Mouse (Mus musculus) heart, postnatal 0 days (tissue): ENCODE measurements around the gene Rnf157. TPM values are rescaled to one million over a fixed set of nuclear protein-coding genes. Genes with fewer than 3 reads are reported as not detected.

Source experiments
- ATAC-seq: fragments of 200-750 bp; cut with Nextera tagmentation; 2 replicates; pipeline ENCODE4 v1.8.0; 2017; ENCODE audit warnings: low read depth, moderate number of reproducible peaks, moderate library complexity; ENCODE audit not compliant: insufficient read depth
- DNase-seq: peaks from one replicate; pipeline ENCODE4 v3.0.0-alpha.2; 2016; ENCODE audit warnings: low spot score
- H3K27ac ChIP-seq: fragments of 300-500 bp; sonication (generic); 2 replicates; pipeline ENCODE4 v1.5.1; 2014; ENCODE audit warnings: low read depth, mild to moderate bottlenecking
- H3K27me3 ChIP-seq: fragments of 300-500 bp; sonication (generic); 2 replicates; pipeline ENCODE4 v1.6.1; 2014; ENCODE audit warnings: low read length, mixed read lengths; ENCODE audit not compliant: control insufficient read depth, insufficient read depth
- H3K36me3 ChIP-seq: fragments of 300-500 bp; sonication (generic); replicated peaks from 2 replicates; pipeline ENCODE4 v1.6.1; 2014; ENCODE audit warnings: low read length, mixed read lengths; ENCODE audit not compliant: control insufficient read depth, insufficient read depth
- H3K4me1 ChIP-seq: fragments of 300-500 bp; sonication (generic); 2 replicates; pipeline ENCODE4 v1.6.1; 2014; ENCODE audit warnings: antibody characterized with exemption; ENCODE audit not compliant: control insufficient read depth, insufficient read depth
- H3K4me2 ChIP-seq: fragments of 300-500 bp; sonication (generic); 2 replicates; pipeline ENCODE4 v1.6.1; 2014; ENCODE audit warnings: low read depth, mild to moderate bottlenecking, low read length, moderate library complexity
- H3K4me3 ChIP-seq: fragments of 300-500 bp; sonication (generic); 2 replicates; pipeline ENCODE4 v1.5.1; 2014; ENCODE audit warnings: low read depth, low read length
- H3K9ac ChIP-seq: fragments of 300-500 bp; sonication (generic); replicated peaks from 2 replicates; pipeline ENCODE4 v1.6.1; 2014; ENCODE audit warnings: low read depth, low read length, mixed read lengths
- H3K9me3 ChIP-seq: fragments of 300-500 bp; sonication (generic); replicated peaks from 2 replicates; pipeline ENCODE4 v1.6.1; 2016; ENCODE audit warnings: low read length; ENCODE audit not compliant: control insufficient read depth
- CTCF ChIP-seq: IDR thresholded peaks from 2 replicates; pipeline ENCODE4 v1.5.1; 2016; ENCODE audit warnings: antibody characterized with exemption, control low read depth, low read depth
- EP300 ChIP-seq: IDR thresholded peaks from 2 replicates; pipeline ENCODE4 v1.6.1; 2016; ENCODE audit warnings: antibody characterized with exemption, low read depth
- WGBS: fragments of 180-500 bp; shearing (Covaris S2); extraction: QIAGEN DNeasy Blood & Tissue Kit; methylation state at CpG from one replicate; pipeline ENCODE4 v1.1.7; 2014; 5-methylcytosine and 5-hydroxymethylcytosine counted together
- polyA plus RNA-seq: library from polyadenylated mRNA; unstranded; fragments of >200 nt; fragmentation: Nextera tagmentation; extraction: Ambion mirVana; gene quantifications from 2 replicates; pipeline ENCODE4 v1.2.1, GENCODE M21; 2015
- total RNA-seq: library from RNA; depleted of rRNA; stranded (reverse); fragments of >200 nt; gene quantifications from 2 replicates; pipeline ENCODE4 v1.2.3, GENCODE M21; 2014; ENCODE audit warnings: low replicate concordance

Gene Rnf157
- total and polyA plus RNA-seq, 2 experiments from 2014 or later = 3.5 to 10.8 TPM

DNA sequence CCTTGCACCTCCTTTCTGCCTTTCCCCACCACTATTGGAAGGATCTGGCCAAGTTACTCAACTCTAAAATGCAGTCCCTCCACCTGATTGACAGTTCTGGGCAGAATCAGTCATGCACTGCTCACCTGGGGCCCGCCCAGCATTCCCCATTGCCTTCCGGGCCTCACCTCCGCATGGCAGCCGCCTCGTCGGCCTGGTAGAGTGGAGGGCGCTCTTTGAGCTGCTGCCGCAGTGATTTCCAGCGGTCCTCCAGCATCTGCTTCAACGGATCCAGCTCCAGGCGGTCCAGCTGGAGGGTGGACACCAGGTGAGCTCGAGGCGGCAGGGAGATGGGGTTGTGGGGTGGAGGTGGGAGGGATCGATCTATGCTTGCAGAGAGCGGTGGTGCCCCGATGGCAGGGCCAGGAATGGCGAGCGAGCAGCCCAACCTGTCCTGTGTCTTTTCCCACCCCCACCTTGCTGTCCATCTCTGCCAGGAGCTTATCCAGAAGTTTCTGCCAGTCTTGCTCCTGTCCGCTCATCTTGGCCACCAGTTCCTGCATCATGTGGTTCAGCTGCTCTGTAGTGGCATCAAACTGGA is 33.6 kb upstream of the Rnf157 start:
- TF ChIP-seq EP300 (no peak), CTCF (no peak)
- peaks cover 19% of the 10 kb centered on the region for H3K27me3 ChIP-seq
- DNase-seq = no peak
- H3K9me3 ChIP-seq = no peaks in the 10 kb centered on the region; the same call in 1 of the 2 replicates
- WGBS = 10% methylated on average over 18 of the region's 19 CpGs
- no peak overlapping the region for H3K4me3 ChIP-seq
- no peak overlapping the region for H3K27ac ChIP-seq
- H3K4me1 ChIP-seq = no peaks in the 10 kb centered on the region
- no peak for ATAC-seq
- H3K4me2 ChIP-seq = no peak overlapping the region
- H3K9ac ChIP-seq = no peak overlapping the region
- no peaks in the 10 kb centered on the region for H3K36me3 ChIP-seq

DNA sequence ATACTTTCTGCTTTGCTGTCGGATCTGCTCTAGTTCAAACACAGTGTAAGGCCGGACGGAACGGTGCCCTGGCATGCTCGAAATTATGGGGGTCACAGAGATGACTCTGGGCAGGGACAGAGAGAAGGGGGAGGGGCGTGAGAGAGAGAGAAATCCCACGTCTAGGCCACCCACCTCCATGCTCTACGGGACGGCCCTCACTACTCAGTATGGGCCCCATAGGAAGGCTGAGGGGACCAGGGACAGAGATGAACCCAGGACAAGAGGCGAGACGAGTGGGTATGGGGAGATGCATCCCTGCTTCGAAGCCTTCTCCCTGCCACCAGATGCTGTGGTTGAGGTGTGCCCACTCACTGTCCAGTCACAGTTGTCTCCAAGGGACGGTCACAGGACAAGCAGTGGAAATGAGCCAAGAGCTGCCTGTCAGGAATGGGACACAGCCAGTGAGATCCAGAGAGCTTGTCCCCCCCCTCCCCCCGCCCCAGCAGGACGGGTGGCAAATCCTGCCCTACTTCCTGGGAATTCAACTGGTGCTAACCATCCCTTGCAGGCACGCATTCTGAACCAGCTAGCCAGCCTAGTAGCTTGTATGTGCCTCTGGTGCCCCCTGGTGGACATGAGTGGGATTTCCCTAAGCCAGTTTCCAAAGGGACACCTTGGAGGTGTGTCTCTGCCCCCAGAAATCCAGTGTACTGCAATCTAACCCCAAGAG is 32.9 kb upstream of the Rnf157 start:
- WGBS = 35% methylated on average over 16 of the region's 16 CpGs
- H3K27me3 ChIP-seq = peaks cover 19% of the 10 kb centered on the region
- ATAC-seq = peak; percentile 66
- no peaks in the 10 kb centered on the region; the same call in 1 of the 2 replicates for H3K9me3 ChIP-seq
- no peak overlapping the region for H3K4me3 ChIP-seq
- H3K27ac ChIP-seq = no peak overlapping the region
- peaks cover 2% of the 10 kb centered on the region; the same call in 1 of the 2 replicates for H3K4me1 ChIP-seq
- peak; percentile 98 for TF ChIP-seq CTCF
- no peak for TF ChIP-seq EP300
- no peaks in the 10 kb centered on the region for H3K36me3 ChIP-seq
- H3K4me2 ChIP-seq = no peak overlapping the region
- no peak overlapping the region for H3K9ac ChIP-seq
- peak; percentile 77 for DNase-seq

DNA sequence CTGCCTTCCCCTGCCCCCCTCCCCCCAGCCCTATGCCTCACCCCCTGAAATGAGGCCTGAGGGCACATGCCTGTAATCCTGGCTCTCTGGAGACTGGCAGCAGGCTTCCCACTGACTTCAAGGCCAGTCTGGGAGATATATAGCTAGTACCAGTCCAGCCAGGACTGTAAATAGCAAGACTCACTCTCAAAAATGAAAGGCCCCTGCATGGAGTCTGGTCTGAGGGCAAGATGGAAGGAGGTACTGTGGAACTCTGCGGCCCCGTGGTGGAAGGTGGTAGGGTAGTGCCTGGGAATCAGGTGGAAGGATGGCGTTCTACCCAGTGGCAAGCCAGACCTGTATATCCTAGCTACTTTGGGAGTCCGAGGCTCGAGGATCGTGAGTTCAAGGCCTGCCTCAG is 31.1 kb upstream of the Rnf157 start:
- 86% methylated on average over 6 of the region's 6 CpGs for WGBS
- Histone ChIP-seq H3K9ac (no peak overlapping the region), H3K36me3 (peaks cover 4% of the 10 kb centered on the region), H3K27me3 (peaks cover 19% of the 10 kb centered on the region), H3K9me3 (no peaks in the 10 kb centered on the region), H3K4me1 (peaks cover 9% of the 10 kb centered on the region), H3K4me3 (no peak overlapping the region), H3K27ac (no peak overlapping the region), H3K4me2 (no peak overlapping the region)
- DNase-seq = no peak
- ATAC-seq = no peak
- TF ChIP-seq EP300 (no peak), CTCF (no peak)

DNA sequence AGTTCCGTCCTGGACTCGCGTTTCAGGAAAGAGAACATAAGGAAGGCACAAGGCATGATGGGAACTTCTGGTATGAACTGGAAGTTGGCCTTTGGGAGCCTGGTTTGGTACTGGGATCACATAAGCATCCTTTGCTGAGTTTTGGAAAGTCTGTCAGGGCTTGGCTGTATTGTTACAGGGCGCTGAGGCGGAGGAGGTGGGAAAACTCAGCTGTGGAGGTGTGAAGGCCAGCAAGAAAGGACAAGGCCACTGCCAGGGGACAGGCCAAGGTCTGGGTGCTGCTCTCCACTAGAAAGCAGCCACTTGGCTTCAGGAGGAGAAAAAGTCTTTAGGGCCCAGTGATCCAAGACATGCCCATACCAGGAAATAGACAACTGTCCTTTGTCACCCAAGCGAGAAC is 30.5 kb upstream of the Rnf157 start:
- 80% methylated on average over 6 of the region's 6 CpGs for WGBS
- TF ChIP-seq CTCF (no peak), EP300 (no peak)
- DNase-seq = no peak
- H3K27ac ChIP-seq = no peak overlapping the region
- H3K4me2 ChIP-seq = no peak overlapping the region
- peaks cover 9% of the 10 kb centered on the region for H3K4me1 ChIP-seq
- H3K36me3 ChIP-seq = peaks cover 6% of the 10 kb centered on the region
- ATAC-seq = no peak
- H3K27me3 ChIP-seq = peaks cover 19% of the 10 kb centered on the region
- H3K9me3 ChIP-seq = no peaks in the 10 kb centered on the region
- no peak overlapping the region for H3K4me3 ChIP-seq
- H3K9ac ChIP-seq = no peak overlapping the region

DNA sequence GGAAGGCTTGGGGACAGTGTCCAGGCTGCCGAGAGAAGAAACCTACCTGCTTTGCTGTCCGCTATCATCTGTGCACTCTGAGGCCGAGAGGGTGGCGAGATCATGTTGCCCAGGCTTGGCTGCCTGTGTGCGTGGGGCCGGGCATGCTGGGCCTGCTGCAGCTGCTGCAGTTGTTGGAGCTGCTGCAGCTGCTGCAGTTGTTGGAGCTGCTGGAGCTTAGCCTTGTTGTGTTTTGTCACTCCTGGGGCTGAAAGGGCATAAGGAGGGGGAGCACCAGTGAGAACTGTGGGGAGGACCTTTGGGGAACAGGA is 30.0 kb upstream of the Rnf157 start:
- Histone ChIP-seq H3K9me3 (no peaks in the 10 kb centered on the region), H3K36me3 (peaks cover 6% of the 10 kb centered on the region), H3K4me3 (no peak overlapping the region), H3K4me2 (no peak overlapping the region), H3K27ac (no peak overlapping the region), H3K27me3 (peaks cover 15% of the 10 kb centered on the region), H3K9ac (no peak overlapping the region), H3K4me1 (peaks cover 9% of the 10 kb centered on the region)
- 44% methylated on average over 6 of the region's 6 CpGs for WGBS
- TF ChIP-seq EP300 = no peak
- TF ChIP-seq CTCF = no peak
- ATAC-seq (no peak), DNase-seq (no peak)
